Mouse (Mus musculus) embryonic fibroblast, embryonic 13.5 days (primary cell): Measurements from ENCODE around the gene Ssbp2.

ENCODE experiments used
- CTCF ChIP-seq: IDR thresholded peaks from 2 replicates; pipeline ENCODE4 v1.5.1; 2011; ENCODE audit warnings: mild to moderate bottlenecking, control low read depth, low read length, moderate library complexity, borderline replicate concordance; ENCODE audit not compliant: insufficient read depth
- POLR2A ChIP-seq: IDR thresholded peaks from 2 replicates; pipeline ENCODE4 v1.6.1; 2011; ENCODE audit warnings: low read depth, mild to moderate bottlenecking, control low read depth, low read length, moderate library complexity

DNA sequence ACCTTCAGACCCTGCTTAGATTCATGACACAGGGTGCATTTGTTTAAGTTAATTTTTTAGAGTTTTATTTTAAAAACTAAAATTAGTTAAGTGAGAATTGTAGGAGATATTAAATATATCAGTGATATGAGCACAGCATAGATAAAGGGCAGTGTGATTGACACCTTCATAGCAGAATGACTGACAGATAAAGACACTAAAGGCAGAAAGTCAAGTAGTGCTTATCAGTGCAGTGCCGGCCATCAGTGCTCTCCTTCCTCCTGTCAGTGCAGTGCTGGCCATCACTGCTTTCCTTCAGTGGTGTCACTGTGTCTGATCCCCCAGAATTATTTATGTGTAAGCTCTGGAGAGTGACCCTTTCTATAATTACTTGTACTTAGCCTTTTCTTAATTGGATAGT is 159.3 kb downstream of the Ssbp2 start:
- TF ChIP-seq CTCF: no peak
- TF ChIP-seq POLR2A: no peak
